Mouse (Mus musculus): ENCODE measurements at regions not wholly inside any gene's neighbourhood (a gene's known extent, or its start where the extent isn't known, plus 50 kb on each side); places are given as distances from the start of the nearest gene placed in this dataset.

- DNase-seq: peak; percentile 6
Observed at GRCm38 (mm10) chr6:26650101-26650500, 841.1 kb upstream of the Pot1a start.

- DNase-seq: no peak
Observed at GRCm38 (mm10) chr6:26649514-26649913, 840.5 kb upstream of the Pot1a start.

- DNase-seq: no peak
Observed at GRCm38 (mm10) chr6:26628479-26628878, 819.4 kb upstream of the Pot1a start.

All from cerebellum, adult 9-10 months (tissue).